Mouse (Mus musculus) G1E (cell line): ENCODE results near the gene Pak1ip1.

Experiments
- CTCF ChIP-seq: IDR thresholded peaks from 2 replicates; pipeline ENCODE4 v1.5.1; 2012; ENCODE audit warnings: low read depth, low read length, inconsistent platforms, mixed read lengths
- GATA2 ChIP-seq: IDR thresholded peaks from 2 replicates; pipeline ENCODE4 v1.6.1; 2012; ENCODE audit warnings: low read depth, low read length, inconsistent platforms, borderline replicate concordance

GRCm38 (mm10) chr13:41008271-41008670, 7.4 kb downstream of the Pak1ip1 start:
- TF ChIP-seq GATA2: no peak
- no peak for TF ChIP-seq CTCF
